In genomic region chr1:79761917-79762271, GRCm38 (mm10) we compare ENCODE assay signal across 8 mouse cellular contexts. TPM values are rescaled to one million over a fixed set of nuclear protein-coding genes. Genes with fewer than 3 reads are reported as not detected.
DNase-seq lines count a peak whose midpoint lies in the region; ATAC-seq and TF ChIP-seq lines count a peak whose summit lies in the region.

No protein-coding gene starts in this region.

- H3K27ac ChIP-seq in embryonic fibroblast, embryonic 13.5 days (ENCODE audit: insufficient read depth, low read length), result no peak overlapping the region
- no peak overlapping the region for H3K27ac ChIP-seq in limb, embryonic 11.5 days (replicated peaks; ENCODE audit: low read depth, low read length)
- peak overlapping the region; percentile 44 for H3K27ac ChIP-seq in neural tube, embryonic 14.5 days (ENCODE audit: low read depth, low read length)

- no peak for DNase-seq in lung, adult 2 months
- DNase-seq in lung, postnatal 36 days, result no peak
- DNase-seq in limb, embryonic 11.5 days (ENCODE audit: low spot score), result no peak
- no peak for DNase-seq in spleen, postnatal 14 days (ENCODE audit: low spot score in 2 of 2)
- no peak for DNase-seq in urinary bladder, postnatal 4 days (ENCODE audit: low spot score in 2 of 2)
- DNase-seq in layer of hippocampus, postnatal 14 days (ENCODE audit: low spot score in 2 of 2), result no peak

- WGBS in lung, adult 2 months, result under 1% methylated on average over 6 of the region's 6 CpGs
- 2% methylated on average over 6 of the region's 6 CpGs for WGBS in limb, embryonic 11.5 days
- 0% methylated on average over 6 of the region's 6 CpGs for WGBS in neural tube, embryonic 14.5 days

- H3K9me3 ChIP-seq in limb, embryonic 11.5 days (ENCODE audit: control insufficient read depth, low read length), result no peaks in the 10 kb centered on the region
- H3K9me3 ChIP-seq in neural tube, embryonic 14.5 days (ENCODE audit: control insufficient read depth, low read length), result no peaks in the 10 kb centered on the region

- TF ChIP-seq CTCF in lung, adult 2 months (IDR thresholded peaks at IDR 0.05; ENCODE audit: insufficient read depth, low read length), result no peak
- no peak for TF ChIP-seq CTCF in embryonic fibroblast, embryonic 13.5 days (IDR thresholded peaks at IDR 0.05; ENCODE audit: borderline replicate concordance, insufficient read depth, low read length)

- ATAC-seq in limb, embryonic 11.5 days (ENCODE audit: insufficient number of reproducible peaks, low FRiP score, low TSS enrichment, low read depth), result peak; percentile 27; the same call in 1 of the 2 replicates
- ATAC-seq in neural tube, embryonic 14.5 days (ENCODE audit: low read depth), result peak; percentile 33

- H3K4me2 ChIP-seq in limb, embryonic 11.5 days (ENCODE audit: low read depth, severe bottlenecking), result peak overlapping the region; percentile 87
- H3K4me2 ChIP-seq in neural tube, embryonic 14.5 days (ENCODE audit: low read depth, low read length), result peak overlapping the region; percentile 79

- peak overlapping the region; percentile 29 for H3K4me3 ChIP-seq in lung, adult 2 months (replicated peaks; ENCODE audit: extremely low read depth, low read depth, low read length)
- peak overlapping the region; percentile 32 for H3K4me3 ChIP-seq in embryonic fibroblast, embryonic 13.5 days (ENCODE audit: insufficient read depth, low read length)
- peak overlapping the region; percentile 79 for H3K4me3 ChIP-seq in limb, embryonic 11.5 days (ENCODE audit: low read depth, low read length)
- H3K4me3 ChIP-seq in neural tube, embryonic 14.5 days (ENCODE audit: low read depth, low read length), result peak overlapping the region; percentile 79

- H3K27me3 ChIP-seq in limb, embryonic 11.5 days (ENCODE audit: control insufficient read depth, insufficient read depth, low read length), result no peaks in the 10 kb centered on the region
- no peaks in the 10 kb centered on the region for H3K27me3 ChIP-seq in neural tube, embryonic 14.5 days (ENCODE audit: control insufficient read depth, insufficient read depth, low read length)

- H3K4me1 ChIP-seq in lung, adult 2 months (ENCODE audit: control insufficient read depth, insufficient read depth, low read length), result peaks cover 14% of the 10 kb centered on the region
- H3K4me1 ChIP-seq in embryonic fibroblast, embryonic 13.5 days (ENCODE audit: control insufficient read depth, insufficient read depth, low read length), result peaks cover 6% of the 10 kb centered on the region; the same call in 1 of the 2 replicates
- H3K4me1 ChIP-seq in limb, embryonic 11.5 days (ENCODE audit: control insufficient read depth, insufficient read depth, low read length), result peaks cover 3% of the 10 kb centered on the region; the same call in 1 of the 2 replicates
- H3K4me1 ChIP-seq in neural tube, embryonic 14.5 days (ENCODE audit: control insufficient read depth, insufficient read depth, low read length), result peaks cover 27% of the 10 kb centered on the region

- TF ChIP-seq POLR2A in lung, adult 2 months (IDR thresholded peaks at IDR 0.05; ENCODE audit: borderline replicate concordance, extremely low read depth, low read depth, low read length), result no peak
- TF ChIP-seq POLR2A in embryonic fibroblast, embryonic 13.5 days (IDR thresholded peaks at IDR 0.05; ENCODE audit: low read depth, low read length), result no peak

- H3K9ac ChIP-seq in limb, embryonic 11.5 days (ENCODE audit: low read length), result no peak overlapping the region
- peak overlapping the region; percentile 89; the same call in 1 of the 2 replicates for H3K9ac ChIP-seq in neural tube, embryonic 14.5 days (replicated peaks; ENCODE audit: low read depth, low read length)

- no peaks in the 10 kb centered on the region for H3K36me3 ChIP-seq in limb, embryonic 11.5 days (ENCODE audit: control insufficient read depth, insufficient read depth, low read length)
- H3K36me3 ChIP-seq in neural tube, embryonic 14.5 days (ENCODE audit: control insufficient read depth, insufficient read depth, low read length), result no peaks in the 10 kb centered on the region

RNA-seq across cellular contexts. Expression of gene Mrpl44, which starts 13.9 kb away (rescaled TPM):
- polyA plus RNA-seq in lung, adult 2 months (2012; rRNA removed), result 6.2 and 9.4 TPM in 2 replicates
- 14.2 and 17.3 TPM in 2 replicates for polyA plus RNA-seq in embryonic fibroblast, embryonic 13.5 days (2011; ENCODE audit: insufficient read length, low read depth, missing spikeins)
- 50.1 and 53.2 TPM in 2 replicates for polyA plus RNA-seq in limb, embryonic 11.5 days (2014; fragmentation: Nextera tagmentation; extraction: Ambion mirVana)
- polyA plus RNA-seq in neural tube, embryonic 14.5 days (2014; fragmentation: Nextera tagmentation; extraction: Ambion mirVana), result 36.5 and 42.1 TPM in 2 replicates
- total RNA-seq in layer of hippocampus, postnatal 14 days (2021), result 10 to 100 TPM; 23.2 to 25.9 TPM

RNA-seq across cellular contexts. Expression of gene Wdfy1, which starts 14.0 kb away (rescaled TPM):
- polyA plus RNA-seq in lung, adult 2 months (2012; rRNA removed), result 42.4 and 58.7 TPM in 2 replicates
- 76.3 and 89.7 TPM in 2 replicates for polyA plus RNA-seq in embryonic fibroblast, embryonic 13.5 days (2011; ENCODE audit: insufficient read length, low read depth, missing spikeins)
- polyA plus RNA-seq in limb, embryonic 11.5 days (2014; fragmentation: Nextera tagmentation; extraction: Ambion mirVana), result 29.8 TPM in 2 replicates
- polyA plus RNA-seq in neural tube, embryonic 14.5 days (2014; fragmentation: Nextera tagmentation; extraction: Ambion mirVana), result 109 and 112 TPM in 2 replicates
- total RNA-seq in layer of hippocampus, postnatal 14 days (2021), result 10 to 100 TPM; 37.9 to 39.1 TPM

Comparison
In these comparisons a context has a peak if more than half of its experiments do, and no peak if none do; other contexts are left out.
1. H3K4me3 ChIP-seq: peak in every context shown above with its lines; median percentile 79 in limb, embryonic 11.5 days; 79 in neural tube, embryonic 14.5 days; 32 in embryonic fibroblast, embryonic 13.5 days; 29 in lung, adult 2 months.